Mouse (Mus musculus): ENCODE results near the gene Retreg1. TPM values are rescaled to one million over a fixed set of nuclear protein-coding genes. Genes with fewer than 3 reads are reported as not detected.
A peak's percentile ranks its signal among the peaks of the same experiment; 100 is the strongest.

The Retreg1 gene
- polyA plus RNA-seq, 1 experiment from 2014 or later = 10.1 TPM

- Histone ChIP-seq H3K9ac (ENCODE audit: low read depth, low read length) (no peak overlapping the region), H3K4me3 (ENCODE audit: low read depth, low read length) (no peak overlapping the region), H3K9me3 (replicated peaks; ENCODE audit: control insufficient read depth, low read length) (no peaks in the 10 kb centered on the region), H3K4me1 (ENCODE audit: control insufficient read depth, low read depth, low read length) (peaks cover 6% of the 10 kb centered on the region), H3K27ac (ENCODE audit: low read length) (no peak overlapping the region), H3K36me3 (ENCODE audit: control insufficient read depth, insufficient read depth) (no peaks in the 10 kb centered on the region), H3K4me2 (ENCODE audit: low read depth, low read length) (no peak overlapping the region), H3K27me3 (ENCODE audit: control insufficient read depth, insufficient read depth, low read depth, low read length) (no peaks in the 10 kb centered on the region)
- peak; percentile 52 for ATAC-seq (ENCODE audit: low read depth)
- WGBS (ENCODE audit: insufficient replicate concordance) = 53% methylated on average over 10 of the region's 10 CpGs
Observed at GRCm38 (mm10) chr15:25915013-25915412, 72.0 kb downstream of the Retreg1 start.

- 58% methylated on average over 11 of the region's 11 CpGs for WGBS (ENCODE audit: insufficient replicate concordance)
- Histone ChIP-seq H3K27ac (ENCODE audit: low read length) (no peak overlapping the region), H3K4me3 (ENCODE audit: low read depth, low read length) (no peak overlapping the region), H3K9ac (ENCODE audit: low read depth, low read length) (no peak overlapping the region), H3K4me1 (ENCODE audit: control insufficient read depth, low read depth, low read length) (peaks cover under 1% of the 10 kb centered on the region), H3K27me3 (ENCODE audit: control insufficient read depth, insufficient read depth, low read depth, low read length) (no peaks in the 10 kb centered on the region), H3K36me3 (ENCODE audit: control insufficient read depth, insufficient read depth) (no peaks in the 10 kb centered on the region), H3K9me3 (replicated peaks; ENCODE audit: control insufficient read depth, low read length) (no peaks in the 10 kb centered on the region), H3K4me2 (ENCODE audit: low read depth, low read length) (no peak overlapping the region)
- no peak for ATAC-seq (ENCODE audit: low read depth)
Observed at GRCm38 (mm10) chr15:25915574-25916205, 72.7 kb downstream of the Retreg1 start.

GRCm38 (mm10) chr15:25916252-25916651 lies 73.3 kb downstream of the Retreg1 start:
- no peak overlapping the region for H3K4me3 ChIP-seq (ENCODE audit: low read depth, low read length)
- H3K36me3 ChIP-seq (ENCODE audit: control insufficient read depth, insufficient read depth) = no peaks in the 10 kb centered on the region
- H3K27ac ChIP-seq (ENCODE audit: low read length) = no peak overlapping the region
- H3K27me3 ChIP-seq (ENCODE audit: control insufficient read depth, insufficient read depth, low read depth, low read length) = no peaks in the 10 kb centered on the region
- no peaks in the 10 kb centered on the region for H3K9me3 ChIP-seq (replicated peaks; ENCODE audit: control insufficient read depth, low read length)
- 43% methylated on average over 2 of the region's 2 CpGs for WGBS (ENCODE audit: insufficient replicate concordance)
- H3K9ac ChIP-seq (ENCODE audit: low read depth, low read length) = no peak overlapping the region
- no peaks in the 10 kb centered on the region; the same call in 1 of the 2 replicates for H3K4me1 ChIP-seq (ENCODE audit: control insufficient read depth, low read depth, low read length)
- no peak overlapping the region for H3K4me2 ChIP-seq (ENCODE audit: low read depth, low read length)
- no peak for ATAC-seq (ENCODE audit: low read depth)

DNA sequence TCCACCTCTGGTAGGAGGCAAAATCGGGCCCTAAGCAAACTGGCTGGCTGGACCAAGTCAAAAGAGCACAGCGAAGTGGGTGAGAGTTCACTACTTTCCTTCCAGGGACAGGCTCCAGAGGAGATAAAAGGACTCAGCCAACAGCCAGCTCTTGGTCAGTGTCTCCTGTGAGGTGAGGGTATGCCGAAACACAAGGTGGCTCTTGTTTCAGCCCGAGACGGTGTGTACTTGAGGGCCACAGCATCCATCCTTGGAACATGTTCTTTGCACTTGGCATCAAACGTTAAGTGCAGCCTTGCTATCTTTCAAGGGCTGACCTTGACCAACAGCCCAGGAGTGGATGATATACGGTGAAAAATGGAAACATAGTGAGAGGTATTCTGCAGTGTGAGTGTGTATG lies 75.7 kb downstream of the Retreg1 start:
- Histone ChIP-seq H3K36me3 (ENCODE audit: control insufficient read depth, insufficient read depth) (no peaks in the 10 kb centered on the region), H3K4me1 (ENCODE audit: control insufficient read depth, low read depth, low read length) (no peaks in the 10 kb centered on the region; the same call in 1 of the 2 replicates), H3K27me3 (ENCODE audit: control insufficient read depth, insufficient read depth, low read depth, low read length) (no peaks in the 10 kb centered on the region), H3K4me2 (ENCODE audit: low read depth, low read length) (no peak overlapping the region), H3K27ac (ENCODE audit: low read length) (no peak overlapping the region), H3K9me3 (replicated peaks; ENCODE audit: control insufficient read depth, low read length) (no peaks in the 10 kb centered on the region), H3K4me3 (ENCODE audit: low read depth, low read length) (no peak overlapping the region), H3K9ac (ENCODE audit: low read depth, low read length) (no peak overlapping the region)
- 72% methylated on average over 7 of the region's 7 CpGs for WGBS (ENCODE audit: insufficient replicate concordance)
- ATAC-seq (ENCODE audit: low read depth) = no peak

DNA sequence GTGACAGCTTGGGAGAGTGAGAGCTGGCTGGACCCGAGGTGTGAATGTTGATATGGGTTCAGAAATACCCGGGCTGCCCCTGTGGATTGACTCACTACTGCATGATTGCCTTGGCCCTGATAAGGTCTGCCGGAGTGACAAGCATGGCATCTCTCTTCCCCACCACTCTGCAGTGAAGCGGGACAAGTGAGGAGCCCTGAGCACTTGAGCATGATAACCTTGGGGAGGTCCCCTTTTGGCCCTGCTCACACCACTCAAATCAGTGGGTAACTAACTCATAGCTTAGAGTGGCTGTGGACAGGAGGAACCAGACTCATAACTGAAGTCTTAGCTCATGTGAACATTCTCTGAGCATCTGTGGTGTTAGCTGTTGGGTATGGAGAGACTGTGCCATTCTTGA lies 77.0 kb downstream of the Retreg1 start:
- ATAC-seq (ENCODE audit: low read depth) = no peak
- Histone ChIP-seq H3K4me1 (ENCODE audit: control insufficient read depth, low read depth, low read length) (no peaks in the 10 kb centered on the region; the same call in 1 of the 2 replicates), H3K9me3 (replicated peaks; ENCODE audit: control insufficient read depth, low read length) (no peaks in the 10 kb centered on the region), H3K27ac (ENCODE audit: low read length) (no peak overlapping the region), H3K4me2 (ENCODE audit: low read depth, low read length) (no peak overlapping the region), H3K27me3 (ENCODE audit: control insufficient read depth, insufficient read depth, low read depth, low read length) (no peaks in the 10 kb centered on the region), H3K4me3 (ENCODE audit: low read depth, low read length) (no peak overlapping the region), H3K9ac (ENCODE audit: low read depth, low read length) (no peak overlapping the region), H3K36me3 (ENCODE audit: control insufficient read depth, insufficient read depth) (no peaks in the 10 kb centered on the region)
- WGBS (ENCODE audit: insufficient replicate concordance) = 33% methylated on average over 4 of the region's 4 CpGs

GRCm38 (mm10) chr15:25920886-25921285 lies 77.9 kb downstream of the Retreg1 start:
- WGBS (ENCODE audit: insufficient replicate concordance) = 72% methylated on average over 6 of the region's 6 CpGs
- no peak for ATAC-seq (ENCODE audit: low read depth)

DNA sequence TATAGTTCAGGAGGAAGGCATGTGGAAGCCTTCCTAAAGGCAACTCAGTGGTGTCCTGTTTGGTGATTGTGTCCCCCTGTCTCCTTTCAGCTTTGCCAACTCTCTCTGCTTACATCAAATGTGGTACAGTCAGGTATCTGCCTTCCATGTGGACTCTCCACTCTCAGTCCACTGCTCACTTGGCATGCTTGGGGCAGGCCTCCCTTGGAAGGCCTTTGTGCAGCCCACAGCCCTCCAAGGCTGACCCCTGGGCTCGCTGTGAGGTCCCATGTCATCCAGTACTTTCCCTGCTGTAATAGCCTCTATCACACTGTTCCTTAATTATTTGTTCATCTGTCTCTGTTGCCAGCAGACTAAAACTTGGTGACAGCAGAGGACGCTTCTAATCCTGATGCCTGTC lies 79.0 kb downstream of the Retreg1 start:
- Histone ChIP-seq H3K4me1 (ENCODE audit: control insufficient read depth, low read depth, low read length) (no peaks in the 10 kb centered on the region), H3K4me2 (ENCODE audit: low read depth, low read length) (no peak overlapping the region), H3K36me3 (ENCODE audit: control insufficient read depth, insufficient read depth) (no peaks in the 10 kb centered on the region), H3K9ac (ENCODE audit: low read depth, low read length) (no peak overlapping the region), H3K9me3 (replicated peaks; ENCODE audit: control insufficient read depth, low read length) (no peaks in the 10 kb centered on the region), H3K27me3 (ENCODE audit: control insufficient read depth, insufficient read depth, low read depth, low read length) (no peaks in the 10 kb centered on the region), H3K4me3 (ENCODE audit: low read depth, low read length) (no peak overlapping the region), H3K27ac (ENCODE audit: low read length) (no peak overlapping the region)
- ATAC-seq (ENCODE audit: low read depth) = no peak
- WGBS (ENCODE audit: insufficient replicate concordance) = 56% methylated on average over 2 of the region's 2 CpGs

More at GRCm38 (mm10) chr15:25920886-25921285, 77.9 kb downstream of the Retreg1 start:
- Histone ChIP-seq H3K36me3 (ENCODE audit: control insufficient read depth, insufficient read depth) (no peaks in the 10 kb centered on the region), H3K4me3 (ENCODE audit: low read depth, low read length) (no peak overlapping the region), H3K9ac (ENCODE audit: low read depth, low read length) (no peak overlapping the region), H3K9me3 (replicated peaks; ENCODE audit: control insufficient read depth, low read length) (no peaks in the 10 kb centered on the region), H3K27me3 (ENCODE audit: control insufficient read depth, insufficient read depth, low read depth, low read length) (no peaks in the 10 kb centered on the region), H3K4me1 (ENCODE audit: control insufficient read depth, low read depth, low read length) (no peaks in the 10 kb centered on the region), H3K27ac (ENCODE audit: low read length) (no peak overlapping the region), H3K4me2 (ENCODE audit: low read depth, low read length) (no peak overlapping the region)

- WGBS (ENCODE audit: insufficient replicate concordance) = 59% methylated on average over 8 of the region's 8 CpGs
- Histone ChIP-seq H3K4me1 (ENCODE audit: control insufficient read depth, low read depth, low read length) (no peaks in the 10 kb centered on the region), H3K4me3 (ENCODE audit: low read depth, low read length) (no peak overlapping the region), H3K27ac (ENCODE audit: low read length) (no peak overlapping the region), H3K9ac (ENCODE audit: low read depth, low read length) (no peak overlapping the region), H3K27me3 (ENCODE audit: control insufficient read depth, insufficient read depth, low read depth, low read length) (no peaks in the 10 kb centered on the region), H3K4me2 (ENCODE audit: low read depth, low read length) (no peak overlapping the region), H3K36me3 (ENCODE audit: control insufficient read depth, insufficient read depth) (no peaks in the 10 kb centered on the region), H3K9me3 (replicated peaks; ENCODE audit: control insufficient read depth, low read length) (no peaks in the 10 kb centered on the region)
- no peak for ATAC-seq (ENCODE audit: low read depth)
Observed at GRCm38 (mm10) chr15:25923916-25924315, 80.9 kb downstream of the Retreg1 start.

DNA sequence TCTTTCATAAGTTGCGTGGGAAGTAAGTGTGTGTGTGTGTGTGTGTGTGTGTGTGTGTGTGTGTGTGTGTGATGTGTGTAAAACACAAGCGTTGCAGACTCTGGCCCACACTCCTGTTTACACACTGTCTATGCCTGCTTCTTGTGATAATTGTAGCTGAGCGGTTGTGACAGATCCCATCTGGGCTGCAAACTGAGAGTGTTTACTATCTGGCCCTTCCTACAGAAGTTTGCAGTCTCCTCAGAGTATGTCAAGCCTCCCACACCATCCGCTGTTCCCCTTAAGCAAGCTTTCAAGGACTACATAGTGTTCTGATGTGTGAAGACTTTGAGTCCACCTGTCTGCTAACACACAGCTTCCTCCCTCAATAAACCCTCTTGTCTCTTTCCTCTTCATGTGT lies 83.2 kb downstream of the Retreg1 start:
- WGBS (ENCODE audit: insufficient replicate concordance) = 78% methylated on average over 4 of the region's 4 CpGs

More for the DNA sequence above, 83.2 kb downstream of the Retreg1 start:
- H3K4me2 ChIP-seq (ENCODE audit: low read depth, low read length) = no peak overlapping the region
- H3K27me3 ChIP-seq (ENCODE audit: control insufficient read depth, insufficient read depth, low read depth, low read length) = no peaks in the 10 kb centered on the region
- H3K9me3 ChIP-seq (replicated peaks; ENCODE audit: control insufficient read depth, low read length) = no peaks in the 10 kb centered on the region
- no peaks in the 10 kb centered on the region for H3K36me3 ChIP-seq (ENCODE audit: control insufficient read depth, insufficient read depth)
- no peak overlapping the region for H3K9ac ChIP-seq (ENCODE audit: low read depth, low read length)
- no peak overlapping the region for H3K4me3 ChIP-seq (ENCODE audit: low read depth, low read length)
- no peaks in the 10 kb centered on the region for H3K4me1 ChIP-seq (ENCODE audit: control insufficient read depth, low read depth, low read length)
- H3K27ac ChIP-seq (ENCODE audit: low read length) = no peak overlapping the region
- no peak for ATAC-seq (ENCODE audit: low read depth)

Measured in liver, embryonic 16.5 days (tissue).